Mouse (Mus musculus) testis, adult 2 months (tissue): ENCODE data around the gene Dock10.

Experiments
- CTCF ChIP-seq: fragments of 200-500 bp; IDR thresholded peaks from 2 replicates; pipeline ENCODE4 v1.5.1; 2012; ENCODE audit warnings: low read depth, mild to moderate bottlenecking, inconsistent platforms, low read length, moderate library complexity; ENCODE audit not compliant: control insufficient read depth, insufficient read depth, insufficient replicate concordance
- POLR2A ChIP-seq: fragments of 200-500 bp; IDR thresholded peaks from 2 replicates; pipeline ENCODE4 v1.6.1; 2012; ENCODE audit warnings: low read depth, mild to moderate bottlenecking, inconsistent platforms, low read length, moderate library complexity; ENCODE audit not compliant: control insufficient read depth

GRCm38 (mm10) chr1:80655195-80655594 lies 103.1 kb downstream of the Dock10 start:
- TF ChIP-seq CTCF (no peak), POLR2A (no peak)
